Mouse (Mus musculus): ENCODE results near the gene Ctdspl. TPM values are rescaled to one million over a fixed set of nuclear protein-coding genes. Genes with fewer than 3 reads are reported as not detected.

The Ctdspl gene
- polyA plus RNA-seq, 1 experiment from 2014 or later = 27.8 TPM

DNA sequence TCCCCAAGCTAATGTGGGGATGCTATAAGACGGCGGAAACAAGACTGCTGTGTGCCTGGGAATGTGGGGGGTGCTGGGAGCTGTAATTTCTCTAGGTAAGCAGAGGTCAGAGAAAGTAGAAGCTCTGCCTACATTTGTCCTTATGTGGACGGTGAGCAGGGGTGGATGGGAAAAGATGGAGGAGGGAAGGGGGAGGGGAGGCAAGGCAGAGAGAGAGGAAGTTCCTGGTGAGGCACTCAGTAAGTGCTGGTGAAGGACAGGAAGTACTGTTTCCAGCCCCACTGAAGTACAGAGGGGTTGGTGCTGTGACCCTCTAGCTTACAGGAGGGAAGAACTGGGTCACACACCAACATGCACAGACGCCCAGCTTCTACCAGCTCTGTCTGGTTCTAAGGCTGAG lies 138.0 kb downstream of the Ctdspl start:
- Histone ChIP-seq H3K27ac (ENCODE audit: low read length) (no peak overlapping the region), H3K4me2 (replicated peaks; ENCODE audit: low read depth, low read length) (no peak overlapping the region), H3K4me3 (ENCODE audit: low read depth, low read length) (no peak overlapping the region), H3K9ac (replicated peaks; ENCODE audit: low read depth) (no peak overlapping the region), H3K36me3 (ENCODE audit: insufficient read depth, low read length) (no peaks in the 10 kb centered on the region), H3K27me3 (replicated peaks; ENCODE audit: insufficient read depth, low read length) (no peaks in the 10 kb centered on the region), H3K9me3 (ENCODE audit: low read length) (no peaks in the 10 kb centered on the region), H3K4me1 (ENCODE audit: insufficient read depth, low read depth, low read length) (no peaks in the 10 kb centered on the region; the same call in 1 of the 2 replicates)
- ATAC-seq (no peak), DNase-seq (ENCODE audit: low spot score) (peak; percentile 45)
- TF ChIP-seq CTCF (IDR thresholded peaks at IDR 0.05) = no peak
- no peak for TF ChIP-seq EP300 (IDR thresholded peaks at IDR 0.05)
- 58% methylated on average over 4 of the region's 4 CpGs for WGBS

DNA sequence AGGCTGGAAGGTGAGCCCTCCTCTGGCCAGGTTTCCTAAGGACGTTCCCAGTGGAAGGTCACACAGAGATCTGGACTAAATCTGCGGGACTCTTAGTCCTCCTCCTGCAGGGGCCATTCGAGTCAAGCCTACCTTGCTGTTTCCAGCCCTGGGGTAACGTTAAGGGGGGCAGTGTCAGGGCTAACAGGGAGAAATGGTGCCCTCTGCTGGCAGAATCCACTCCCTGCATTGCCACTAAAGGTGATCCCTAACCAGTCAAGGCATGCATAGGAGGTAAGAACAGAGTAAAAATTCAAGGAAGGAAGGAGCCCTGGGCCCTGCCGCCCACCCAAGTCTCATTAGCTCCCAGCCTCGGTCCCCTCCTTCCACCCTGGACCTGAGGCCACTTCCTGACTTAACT lies 141.3 kb downstream of the Ctdspl start:
- H3K36me3 ChIP-seq (ENCODE audit: insufficient read depth, low read length) = no peaks in the 10 kb centered on the region
- H3K4me2 ChIP-seq (replicated peaks; ENCODE audit: low read depth, low read length) = no peak overlapping the region
- H3K4me1 ChIP-seq (ENCODE audit: insufficient read depth, low read depth, low read length) = no peaks in the 10 kb centered on the region; the same call in 1 of the 2 replicates
- H3K9me3 ChIP-seq (ENCODE audit: low read length) = no peaks in the 10 kb centered on the region
- H3K27ac ChIP-seq (ENCODE audit: low read length) = no peak overlapping the region
- H3K27me3 ChIP-seq (replicated peaks; ENCODE audit: insufficient read depth, low read length) = no peaks in the 10 kb centered on the region
- TF ChIP-seq CTCF (IDR thresholded peaks at IDR 0.05) = peak; percentile 94
- no peak for TF ChIP-seq EP300 (IDR thresholded peaks at IDR 0.05)
- H3K4me3 ChIP-seq (ENCODE audit: low read depth, low read length) = no peak overlapping the region
- peak; percentile 70 for ATAC-seq
- 5% methylated on average over 6 of the region's 6 CpGs for WGBS
- DNase-seq (ENCODE audit: low spot score) = peak; percentile 82
- no peak overlapping the region for H3K9ac ChIP-seq (replicated peaks; ENCODE audit: low read depth)

DNA sequence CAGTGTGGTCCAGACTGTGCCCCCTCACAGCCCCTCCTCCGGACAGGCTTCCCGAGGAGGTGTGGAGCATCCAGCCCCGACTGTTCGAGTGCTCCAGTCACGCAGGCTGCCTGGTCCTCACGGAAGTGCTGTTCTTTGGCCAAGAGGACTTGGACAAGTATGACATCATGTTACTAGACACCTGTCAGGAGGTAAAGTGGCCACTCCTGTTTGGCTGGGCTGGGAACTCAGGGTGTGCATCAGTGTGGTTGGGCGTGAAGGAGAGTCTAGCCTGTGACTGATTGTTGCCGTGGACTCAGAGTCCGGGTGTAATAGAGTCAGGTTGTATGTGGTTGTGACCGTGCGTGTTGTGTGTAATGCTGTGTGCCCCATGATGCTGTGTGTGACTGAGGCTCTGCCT lies 142.0 kb downstream of the Ctdspl start:
- H3K9me3 ChIP-seq (ENCODE audit: low read length) = no peaks in the 10 kb centered on the region
- peak; percentile 89 for DNase-seq (ENCODE audit: low spot score)
- no peak overlapping the region for H3K4me3 ChIP-seq (ENCODE audit: low read depth, low read length)
- H3K36me3 ChIP-seq (ENCODE audit: insufficient read depth, low read length) = no peaks in the 10 kb centered on the region
- no peak overlapping the region for H3K9ac ChIP-seq (replicated peaks; ENCODE audit: low read depth)
- no peak for TF ChIP-seq EP300 (IDR thresholded peaks at IDR 0.05)
- TF ChIP-seq CTCF (IDR thresholded peaks at IDR 0.05) = no peak
- H3K4me1 ChIP-seq (ENCODE audit: insufficient read depth, low read depth, low read length) = no peaks in the 10 kb centered on the region; the same call in 1 of the 2 replicates
- H3K4me2 ChIP-seq (replicated peaks; ENCODE audit: low read depth, low read length) = no peak overlapping the region
- 66% methylated on average over 11 of the region's 11 CpGs for WGBS
- no peaks in the 10 kb centered on the region for H3K27me3 ChIP-seq (replicated peaks; ENCODE audit: insufficient read depth, low read length)
- H3K27ac ChIP-seq (ENCODE audit: low read length) = no peak overlapping the region
- peak; percentile 79 for ATAC-seq

DNA sequence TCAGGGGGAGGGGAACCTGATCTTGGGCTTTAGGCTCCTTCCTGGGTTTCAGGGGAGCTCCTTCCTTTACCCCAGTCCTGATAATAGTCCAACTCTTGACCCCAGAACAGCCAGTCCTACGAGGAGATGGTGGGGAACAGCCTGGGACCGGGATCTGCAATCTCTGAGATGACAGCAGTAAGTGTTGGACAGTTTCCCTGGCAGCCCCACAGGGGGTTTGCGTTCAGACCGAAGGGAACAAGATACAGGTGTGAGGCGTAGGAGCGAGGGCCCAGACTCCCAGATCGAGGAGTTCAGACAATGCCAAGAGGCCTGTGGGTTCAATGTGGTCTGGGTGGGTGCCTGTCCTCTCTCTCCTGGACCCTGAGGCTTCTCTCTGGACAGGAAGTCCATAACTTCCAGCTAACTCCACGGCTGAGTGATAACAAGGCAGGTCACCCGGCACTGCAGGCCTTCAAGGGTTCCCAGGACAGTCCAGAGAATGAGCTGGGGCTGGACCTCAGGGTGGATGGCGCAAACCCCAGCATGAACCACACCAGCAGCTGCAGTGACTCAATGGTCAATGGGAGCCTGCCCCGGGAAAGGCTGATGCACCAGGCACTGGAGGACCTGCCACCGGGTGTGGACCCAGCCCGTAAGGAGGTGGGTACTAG lies 144.0 kb downstream of the Ctdspl start:
- H3K4me1 ChIP-seq (ENCODE audit: insufficient read depth, low read depth, low read length) = no peaks in the 10 kb centered on the region; the same call in 1 of the 2 replicates
- H3K9me3 ChIP-seq (ENCODE audit: low read length) = no peaks in the 10 kb centered on the region
- H3K4me3 ChIP-seq (ENCODE audit: low read depth, low read length) = no peak overlapping the region
- DNase-seq (ENCODE audit: low spot score) (no peak), ATAC-seq (no peak)
- TF ChIP-seq EP300 (IDR thresholded peaks at IDR 0.05) (no peak), CTCF (IDR thresholded peaks at IDR 0.05) (no peak)
- H3K27me3 ChIP-seq (replicated peaks; ENCODE audit: insufficient read depth, low read length) = no peaks in the 10 kb centered on the region
- no peaks in the 10 kb centered on the region for H3K36me3 ChIP-seq (ENCODE audit: insufficient read depth, low read length)
- WGBS = 78% methylated on average over 13 of the region's 13 CpGs
- H3K4me2 ChIP-seq (replicated peaks; ENCODE audit: low read depth, low read length) = no peak overlapping the region
- H3K9ac ChIP-seq (replicated peaks; ENCODE audit: low read depth) = no peak overlapping the region
- H3K27ac ChIP-seq (ENCODE audit: low read length) = no peak overlapping the region

DNA sequence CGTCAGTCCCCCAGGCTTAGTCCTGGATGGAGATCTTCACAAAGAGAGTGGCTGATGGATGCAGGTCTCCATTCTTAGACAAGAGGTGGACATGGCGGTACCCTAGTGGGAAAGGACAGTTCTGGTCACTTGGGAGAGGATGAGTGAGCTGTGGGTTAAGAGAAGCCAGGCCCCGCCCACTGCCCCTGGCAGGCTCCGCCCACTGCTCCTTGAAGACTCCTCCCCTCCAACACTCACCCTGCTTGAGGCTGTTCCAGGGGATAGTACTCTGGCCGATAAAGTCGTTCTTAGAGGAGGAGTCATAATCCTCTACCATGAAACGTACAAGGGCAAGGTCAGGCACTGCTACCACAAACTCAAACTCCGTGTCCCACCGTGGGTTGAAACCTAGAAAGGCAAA lies 145.5 kb downstream of the Ctdspl start:
- TF ChIP-seq EP300 (IDR thresholded peaks at IDR 0.05) = no peak
- no peak for TF ChIP-seq CTCF (IDR thresholded peaks at IDR 0.05)
- ATAC-seq (no peak), DNase-seq (ENCODE audit: low spot score) (no peak)
- no peaks in the 10 kb centered on the region for H3K27me3 ChIP-seq (replicated peaks; ENCODE audit: insufficient read depth, low read length)
- no peaks in the 10 kb centered on the region for H3K9me3 ChIP-seq (ENCODE audit: low read length)
- no peaks in the 10 kb centered on the region for H3K36me3 ChIP-seq (ENCODE audit: insufficient read depth, low read length)
- H3K27ac ChIP-seq (ENCODE audit: low read length) = no peak overlapping the region
- H3K4me1 ChIP-seq (ENCODE audit: insufficient read depth, low read depth, low read length) = no peaks in the 10 kb centered on the region; the same call in 1 of the 2 replicates
- H3K4me3 ChIP-seq (ENCODE audit: low read depth, low read length) = no peak overlapping the region
- H3K4me2 ChIP-seq (replicated peaks; ENCODE audit: low read depth, low read length) = no peak overlapping the region
- H3K9ac ChIP-seq (replicated peaks; ENCODE audit: low read depth) = no peak overlapping the region
- WGBS = 71% methylated on average over 9 of the region's 9 CpGs

DNA sequence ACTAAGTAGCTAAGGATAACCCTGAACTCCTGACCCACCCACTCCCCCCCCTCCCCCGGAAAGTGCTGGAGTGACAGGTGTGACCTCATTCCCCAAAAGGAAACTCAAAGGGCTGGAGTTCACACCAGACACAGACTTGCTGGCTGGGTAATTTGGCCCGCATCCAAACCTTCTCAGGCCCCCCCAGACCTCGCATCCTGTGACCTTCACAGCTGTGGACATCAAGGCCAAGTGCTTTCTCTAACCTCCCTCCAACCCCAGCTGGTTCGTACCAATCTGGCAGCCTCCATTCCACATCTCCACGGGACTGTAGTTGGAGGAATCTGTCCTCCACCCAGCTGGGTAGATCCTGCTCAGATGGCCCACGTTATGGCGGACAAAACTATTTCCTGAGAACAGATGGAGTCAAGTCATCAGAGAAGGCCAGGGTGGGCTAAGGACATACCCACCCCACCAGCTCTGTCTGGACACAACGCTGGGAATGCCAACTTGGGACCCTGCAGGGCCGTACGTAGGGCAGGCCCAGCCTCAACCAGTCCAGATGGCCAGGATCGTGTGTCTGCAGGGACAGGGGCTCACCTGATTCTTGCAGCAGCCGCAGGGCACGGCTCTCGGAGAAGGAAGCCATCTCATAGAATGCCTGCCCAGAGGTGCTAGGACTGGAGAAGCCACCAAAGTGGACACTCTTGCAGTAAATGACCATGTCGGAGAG lies 147.1 kb downstream of the Ctdspl start:
- H3K27me3 ChIP-seq (replicated peaks; ENCODE audit: insufficient read depth, low read length) = no peaks in the 10 kb centered on the region
- no peaks in the 10 kb centered on the region for H3K9me3 ChIP-seq (ENCODE audit: low read length)
- no peak overlapping the region for H3K9ac ChIP-seq (replicated peaks; ENCODE audit: low read depth)
- no peak overlapping the region for H3K4me2 ChIP-seq (replicated peaks; ENCODE audit: low read depth, low read length)
- ATAC-seq (0 out of 2 replicates have a peak, but pooled peaks have one; percentile 14), DNase-seq (ENCODE audit: low spot score) (no peak)
- H3K27ac ChIP-seq (ENCODE audit: low read length) = no peak overlapping the region
- TF ChIP-seq CTCF (IDR thresholded peaks at IDR 0.05) (no peak), EP300 (IDR thresholded peaks at IDR 0.05) (no peak)
- no peaks in the 10 kb centered on the region for H3K36me3 ChIP-seq (ENCODE audit: insufficient read depth, low read length)
- H3K4me3 ChIP-seq (ENCODE audit: low read depth, low read length) = no peak overlapping the region
- 66% methylated on average over 15 of the region's 15 CpGs for WGBS
- H3K4me1 ChIP-seq (ENCODE audit: insufficient read depth, low read depth, low read length) = no peaks in the 10 kb centered on the region
